Mouse (Mus musculus) T-cell, adult 66 days (primary cell): ENCODE data around the gene Irak4. TPM values are rescaled to one million over a fixed set of nuclear protein-coding genes. Genes with fewer than 3 reads are reported as not detected.

Experiments used
- total RNA-seq, 2 experiments: library from RNA; stranded (reverse); gene quantifications; 3 replicates in 1 of 2; 4 replicates in 1 of 2; pipeline ENCODE4 v1.2.4; 2023

The Irak4 gene
- total RNA-seq: 10 to 100 TPM; 22.2 to 24.1 TPM

DNA sequence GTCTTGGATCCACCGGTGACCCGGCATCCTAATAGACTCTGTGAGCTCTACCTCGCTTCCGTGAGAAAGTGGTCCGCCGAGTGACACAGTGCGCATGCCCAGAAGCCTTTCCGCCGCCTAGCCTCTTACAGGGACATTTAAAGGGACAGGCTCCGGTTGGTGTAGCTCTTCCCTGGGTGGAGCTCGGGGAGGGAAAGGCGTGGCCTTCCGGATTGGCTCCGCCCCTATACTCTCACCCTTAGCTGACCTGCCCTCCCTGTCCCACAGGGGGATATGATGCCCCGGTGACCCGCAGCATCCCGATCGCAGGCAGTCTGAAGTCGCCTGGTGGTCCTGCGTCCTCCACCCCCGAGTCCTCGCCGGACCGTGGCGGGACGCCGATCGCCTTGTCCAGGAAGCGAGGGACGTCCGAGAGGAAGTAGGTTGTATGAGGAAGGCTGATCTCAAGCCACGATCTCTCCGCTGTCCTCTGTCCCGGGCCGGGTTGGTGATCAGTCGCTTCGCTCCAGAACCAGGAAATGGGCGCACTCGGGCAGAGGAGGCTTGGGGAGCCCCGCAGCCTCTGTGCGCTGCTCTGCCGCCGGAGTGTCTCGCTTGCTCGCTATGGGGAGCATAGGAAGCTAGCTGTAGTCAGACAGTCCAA is at the start of gene Irak4, which contains the start of gene Pus7l:
Gene Irak4, plus strand, starts transcription at position 235 of the 643 bp plus-strand sequence.
Gene Pus7l, minus strand, starts transcription at position 139 of the 643 bp plus-strand sequence.

DNA sequence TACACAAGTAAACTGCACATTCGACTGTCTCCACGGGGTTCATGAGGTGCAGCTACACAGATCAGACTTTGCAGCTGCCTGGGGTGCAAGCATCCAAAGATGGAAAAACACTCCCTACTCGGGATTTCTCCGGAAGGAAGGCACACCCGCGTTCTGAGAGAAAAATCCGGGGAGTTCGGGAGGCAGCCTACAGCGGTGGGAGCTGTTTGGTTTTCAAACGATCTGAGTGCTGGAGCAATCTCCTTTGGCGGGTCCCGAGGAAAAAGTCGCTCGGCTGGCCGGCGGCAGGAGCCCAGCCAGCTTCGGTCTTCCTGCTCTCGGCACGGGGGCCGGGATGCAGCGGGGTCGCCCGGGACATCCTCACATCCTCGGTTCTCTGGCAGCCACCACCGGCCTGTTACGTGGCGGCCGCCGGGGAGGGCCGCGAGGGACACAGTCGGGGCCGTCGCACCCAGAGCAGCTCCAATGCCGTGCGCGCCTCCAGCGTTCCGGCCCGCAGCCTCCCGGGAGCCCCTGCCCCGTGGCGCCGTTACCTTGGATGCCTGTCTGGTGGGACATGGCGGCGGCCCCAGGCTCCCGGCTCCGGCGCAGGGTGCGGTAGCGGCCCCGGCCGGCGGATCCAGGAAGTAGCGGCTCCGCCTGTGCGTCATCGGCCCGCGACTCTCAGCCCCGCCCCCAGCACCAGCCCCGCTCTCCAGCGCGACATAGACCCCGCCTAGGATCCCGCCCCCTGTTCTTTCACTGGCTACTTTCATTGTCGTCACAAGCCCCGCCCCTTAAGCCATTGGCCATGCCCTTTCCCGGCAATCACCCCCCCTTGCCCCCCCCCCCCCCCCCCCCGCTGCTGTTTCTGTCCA is 46.0 kb downstream of the Irak4 start, which contains the start of gene Twf1:
Gene Twf1, minus strand, starts transcription at position 671 of the 857 bp plus-strand sequence.

DNA sequence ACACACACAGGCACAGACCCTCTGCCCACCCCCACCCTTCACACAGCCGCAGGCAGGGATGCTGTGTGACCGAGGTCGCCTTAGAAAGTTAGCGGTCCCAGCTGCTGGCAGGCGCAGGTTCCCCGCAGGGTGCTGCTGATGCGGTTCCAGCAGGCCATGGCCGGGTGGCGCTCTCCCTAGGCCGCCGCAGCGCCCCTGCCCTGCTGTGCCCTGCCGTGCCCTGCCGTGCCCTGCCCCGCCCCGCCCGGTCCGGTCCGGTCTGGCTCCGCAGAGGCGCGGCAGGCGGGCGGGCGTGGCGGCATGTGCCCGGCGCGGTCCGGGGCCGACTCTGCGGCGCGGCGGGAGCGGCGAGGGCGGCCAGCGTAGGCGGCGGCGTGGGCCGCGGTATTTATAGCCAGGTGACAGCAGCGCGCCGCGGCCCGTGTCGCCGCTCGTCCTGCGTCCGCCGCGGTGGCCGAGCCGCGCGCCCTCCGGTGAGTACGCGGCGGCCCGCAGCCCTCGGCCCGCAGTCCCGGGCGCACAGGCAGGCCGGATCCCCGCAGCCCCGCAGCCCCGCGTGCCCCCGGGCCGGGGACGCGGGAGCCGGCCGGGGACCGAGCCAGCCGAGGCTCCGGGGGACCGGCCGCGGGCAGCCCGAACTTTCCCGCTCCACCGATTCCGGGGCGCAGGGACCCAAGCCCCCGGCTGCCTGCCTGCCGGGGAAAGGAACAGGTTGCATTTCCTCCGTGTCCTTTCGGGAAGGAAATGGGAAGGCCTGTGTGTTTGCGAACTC is 85.6 kb downstream of the Irak4 start, which contains the start of gene Tmem117:
Gene Tmem117, plus strand, starts transcription at position 403 of the 772 bp plus-strand sequence.

Other genes starting within 250 kb of the Irak4 start
- under 1 TPM in 1 of 2 experiments, not detected in 1; 0.30 TPM for gene Adamts20, start 78.2 kb upstream of the Irak4 start, total RNA-seq
- 10 to 100 TPM; 13.5 to 13.7 TPM for gene Pus7l, start 96 bp upstream of the Irak4 start, total RNA-seq
- gene Twf1, start 46.2 kb downstream of the Irak4 start, total RNA-seq: 10 to 100 TPM; 44.1 to 48.1 TPM
- not detected for gene Tmem117, start 85.6 kb downstream of the Irak4 start, total RNA-seq